Mouse (Mus musculus): ENCODE measurements around the gene Zfp651. TPM values are rescaled to one million over a fixed set of nuclear protein-coding genes. Genes with fewer than 3 reads are reported as not detected.

Zfp651 gene
- total and polyA plus RNA-seq, 3 experiments, result 0.05 to 0.08 TPM; not detected in 1

- no peak for TF ChIP-seq CTCF (IDR thresholded peaks at IDR 0.05; ENCODE audit: low read depth, low read length)
- H3K36me3 ChIP-seq (replicated peaks), result no peaks in the 10 kb centered on the region
- H3K4me3 ChIP-seq (ENCODE audit: low read depth, low read length), result no peak overlapping the region
- no peaks in the 10 kb centered on the region for H3K4me1 ChIP-seq (ENCODE audit: insufficient read depth, low read depth, low read length)
- DNase-seq (ENCODE audit: low spot score) (no peak), ATAC-seq (ENCODE audit: extremely low read depth, insufficient number of reproducible peaks, low FRiP score, poor library complexity, severe bottlenecking) (no peak)
- peaks cover 20% of the 10 kb centered on the region for H3K27me3 ChIP-seq (ENCODE audit: insufficient read depth, low read length)
- no peaks in the 10 kb centered on the region for H3K9me3 ChIP-seq (replicated peaks)
These were observed 26.1 kb downstream of the Zfp651 start for GRCm38 (mm10) chr9:121785261-121785660.

GRCm38 (mm10) chr9:121786359-121786758 lies 27.2 kb downstream of the Zfp651 start:
- H3K4me3 ChIP-seq (ENCODE audit: low read depth, low read length), result no peak overlapping the region
- TF ChIP-seq CTCF (IDR thresholded peaks at IDR 0.05; ENCODE audit: low read depth, low read length), result no peak
- no peak for TF ChIP-seq TAL1 (conservative IDR thresholded peaks at IDR 0.05; ENCODE audit: low read depth, low read length)
- no peaks in the 10 kb centered on the region for H3K9me3 ChIP-seq (replicated peaks)
- H3K4me1 ChIP-seq (ENCODE audit: insufficient read depth, low read depth, low read length), result no peaks in the 10 kb centered on the region
- DNase-seq (ENCODE audit: low spot score), result no peak
- ATAC-seq (ENCODE audit: extremely low read depth, insufficient number of reproducible peaks, low FRiP score, poor library complexity, severe bottlenecking), result no peak
- H3K36me3 ChIP-seq (replicated peaks), result no peaks in the 10 kb centered on the region
- H3K27me3 ChIP-seq (ENCODE audit: insufficient read depth, low read length), result peaks cover 20% of the 10 kb centered on the region

- Histone ChIP-seq H3K27me3 (ENCODE audit: insufficient read depth, low read length) (peaks cover 9% of the 10 kb centered on the region), H3K9me3 (replicated peaks) (no peaks in the 10 kb centered on the region), H3K4me3 (ENCODE audit: low read depth, low read length) (no peak overlapping the region), H3K4me1 (ENCODE audit: insufficient read depth, low read depth, low read length) (no peaks in the 10 kb centered on the region), H3K36me3 (replicated peaks) (no peaks in the 10 kb centered on the region)
- ATAC-seq (ENCODE audit: extremely low read depth, insufficient number of reproducible peaks, low FRiP score, poor library complexity, severe bottlenecking), result no peak
- peak; percentile 57 for DNase-seq (ENCODE audit: low spot score)
- TF ChIP-seq TAL1 (conservative IDR thresholded peaks at IDR 0.05; ENCODE audit: low read depth, low read length), result no peak
- no peak for TF ChIP-seq GATA2 (IDR thresholded peaks at IDR 0.05; ENCODE audit: borderline replicate concordance, low read depth, low read length)
- TF ChIP-seq CTCF (IDR thresholded peaks at IDR 0.05; ENCODE audit: low read depth, low read length), result no peak
- TF ChIP-seq GATA1 (IDR thresholded peaks at IDR 0.05; ENCODE audit: borderline replicate concordance, low read length), result no peak
- no peak for TF ChIP-seq POLR2AphosphoS5 (IDR thresholded peaks at IDR 0.05; ENCODE audit: insufficient replicate concordance, low read depth, low read length)
These were observed 32.1 kb downstream of the Zfp651 start for GRCm38 (mm10) chr9:121791206-121791605.

DNA sequence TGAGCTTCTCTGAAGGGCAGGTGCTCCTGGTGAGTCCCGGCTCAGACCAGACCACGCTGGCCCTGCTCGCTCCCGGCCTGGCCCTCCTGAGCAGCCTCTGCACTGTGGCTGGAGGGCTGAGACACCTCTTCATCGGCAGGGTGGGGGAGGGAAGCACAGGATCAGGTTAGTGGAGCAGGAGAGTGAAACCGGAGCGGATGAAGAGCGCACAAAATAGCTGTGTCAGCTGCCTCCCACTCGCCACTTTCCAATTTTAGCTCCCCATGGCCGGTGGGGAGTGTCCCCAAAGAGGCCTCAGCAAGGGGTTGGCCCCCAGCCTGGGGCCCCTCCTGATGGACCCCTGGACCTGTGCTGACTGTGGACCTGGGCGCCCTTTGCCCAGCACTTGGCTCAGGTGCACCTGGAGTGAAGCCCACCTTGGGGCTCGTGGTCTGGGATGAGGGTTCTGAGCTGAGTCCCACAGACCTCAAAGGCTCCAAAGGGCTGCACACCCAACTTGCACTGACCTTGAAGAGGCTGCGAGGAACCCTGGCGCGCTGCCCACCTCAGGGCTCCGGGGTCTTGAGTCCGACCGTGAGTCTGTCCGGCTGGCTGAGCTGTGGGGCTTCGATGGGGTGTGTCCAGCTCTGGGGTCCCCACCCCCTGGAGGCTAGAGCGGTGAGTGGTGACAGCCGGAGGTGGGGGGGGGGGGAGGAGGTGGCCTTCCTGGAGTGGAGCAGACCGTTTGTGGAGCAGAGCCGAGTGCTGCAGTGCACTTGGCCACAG lies 32.8 kb downstream of the Zfp651 start, which contains the start of gene Hhatl:
Hhatl (minus strand) TSS at position 751 of the 765 bp plus-strand sequence.
- TF ChIP-seq TAL1 (conservative IDR thresholded peaks at IDR 0.05; ENCODE audit: low read depth, low read length) (no peak), POLR2AphosphoS5 (IDR thresholded peaks at IDR 0.05; ENCODE audit: insufficient replicate concordance, low read depth, low read length) (no peak), GATA1 (IDR thresholded peaks at IDR 0.05; ENCODE audit: borderline replicate concordance, low read length) (no peak), CTCF (IDR thresholded peaks at IDR 0.05; ENCODE audit: low read depth, low read length) (no peak), GATA2 (IDR thresholded peaks at IDR 0.05; ENCODE audit: borderline replicate concordance, low read depth, low read length) (no peak)
- ATAC-seq (ENCODE audit: extremely low read depth, insufficient number of reproducible peaks, low FRiP score, poor library complexity, severe bottlenecking) (no peak), DNase-seq (ENCODE audit: low spot score) (no peak)
- H3K27me3 ChIP-seq (ENCODE audit: insufficient read depth, low read length), result peaks cover 3% of the 10 kb centered on the region; the same call in 1 of the 2 replicates
- H3K4me1 ChIP-seq (ENCODE audit: insufficient read depth, low read depth, low read length), result no peaks in the 10 kb centered on the region
- no peaks in the 10 kb centered on the region for H3K36me3 ChIP-seq (replicated peaks)
- H3K9me3 ChIP-seq (replicated peaks), result no peaks in the 10 kb centered on the region
- H3K4me3 ChIP-seq (ENCODE audit: low read depth, low read length), result no peak within 1 kb of the TSS

- H3K27me3 ChIP-seq (ENCODE audit: insufficient read depth, low read length), result peaks cover 8% of the 10 kb centered on the region; the same call in 1 of the 2 replicates
- no peaks in the 10 kb centered on the region for H3K9me3 ChIP-seq (replicated peaks)
- H3K4me1 ChIP-seq (ENCODE audit: insufficient read depth, low read depth, low read length), result no peaks in the 10 kb centered on the region
- DNase-seq (ENCODE audit: low spot score) (no peak), ATAC-seq (ENCODE audit: extremely low read depth, insufficient number of reproducible peaks, low FRiP score, poor library complexity, severe bottlenecking) (no peak)
- no peak overlapping the region for H3K4me3 ChIP-seq (ENCODE audit: low read depth, low read length)
- TF ChIP-seq TAL1 (conservative IDR thresholded peaks at IDR 0.05; ENCODE audit: low read depth, low read length) (no peak), POLR2AphosphoS5 (IDR thresholded peaks at IDR 0.05; ENCODE audit: insufficient replicate concordance, low read depth, low read length) (no peak), GATA1 (IDR thresholded peaks at IDR 0.05; ENCODE audit: borderline replicate concordance, low read length) (no peak), CTCF (IDR thresholded peaks at IDR 0.05; ENCODE audit: low read depth, low read length) (no peak)
- H3K36me3 ChIP-seq (replicated peaks), result no peaks in the 10 kb centered on the region
These were observed 35.9 kb downstream of the Zfp651 start for GRCm38 (mm10) chr9:121794972-121795539.

DNA sequence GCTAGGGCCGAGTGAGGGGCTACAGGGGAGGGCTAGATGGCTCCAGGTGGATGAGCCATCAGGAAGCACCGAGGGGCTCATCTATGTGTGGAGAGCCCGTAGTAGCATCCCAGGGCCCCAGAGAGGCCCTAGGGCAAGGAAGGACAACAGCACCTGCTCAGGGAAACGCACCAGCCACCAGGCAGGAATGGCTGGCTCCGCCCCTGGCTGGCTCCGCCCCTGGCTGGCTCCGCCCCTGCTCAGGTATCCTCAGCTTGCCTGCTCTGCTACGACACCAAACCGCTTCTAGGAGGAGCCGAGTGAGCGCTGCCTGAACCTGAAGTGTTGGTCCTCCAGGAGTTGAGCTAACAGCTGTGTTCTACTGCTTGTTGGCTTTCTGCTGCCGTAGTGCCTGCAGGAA lies 38.6 kb downstream of the Zfp651 start:
- H3K27me3 ChIP-seq (ENCODE audit: insufficient read depth, low read length), result peaks cover 12% of the 10 kb centered on the region; the same call in 1 of the 2 replicates
- H3K4me1 ChIP-seq (ENCODE audit: insufficient read depth, low read depth, low read length), result no peaks in the 10 kb centered on the region
- no peak for TF ChIP-seq TAL1 (conservative IDR thresholded peaks at IDR 0.05; ENCODE audit: low read depth, low read length)
- H3K36me3 ChIP-seq (replicated peaks), result no peaks in the 10 kb centered on the region
- no peaks in the 10 kb centered on the region for H3K9me3 ChIP-seq (replicated peaks)
- H3K4me3 ChIP-seq (ENCODE audit: low read depth, low read length), result no peak overlapping the region
- ATAC-seq (ENCODE audit: extremely low read depth, insufficient number of reproducible peaks, low FRiP score, poor library complexity, severe bottlenecking) (no peak), DNase-seq (ENCODE audit: low spot score) (no peak)

Data from G1E (cell line).